Comparison of ENCODE assay signal across 10 mouse cellular contexts in the genomic region with DNA sequence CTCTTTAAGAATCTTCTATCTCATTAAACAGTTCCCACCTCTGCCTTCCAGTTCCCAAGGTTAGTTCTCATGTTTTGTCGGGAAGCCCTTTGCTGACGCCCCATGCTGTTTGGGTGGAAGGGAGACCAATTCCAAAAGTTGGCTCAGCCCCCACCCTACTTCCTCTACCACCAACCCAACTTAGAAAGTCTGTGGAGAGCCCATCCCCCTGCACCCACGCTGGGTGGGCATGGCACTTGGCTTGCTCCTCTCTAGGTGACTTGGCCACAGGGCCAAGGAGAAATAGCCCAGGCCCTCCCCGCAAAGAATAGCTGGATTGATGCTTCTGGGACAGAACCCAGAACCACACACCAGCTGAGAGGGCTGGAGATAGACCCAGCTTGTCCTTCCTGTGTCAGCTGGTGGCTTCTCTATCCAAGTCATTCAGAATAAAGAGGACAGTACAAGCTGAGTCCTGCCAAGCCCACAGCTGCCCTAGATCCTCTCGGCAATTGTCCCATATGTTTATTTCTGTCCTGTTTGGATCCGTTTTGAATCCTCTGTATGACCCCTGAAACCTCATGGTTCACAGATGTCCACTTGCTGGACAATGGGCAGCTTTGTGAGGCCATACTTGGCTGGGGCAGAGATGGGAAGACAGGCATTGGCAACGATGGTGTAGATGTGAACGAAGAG. TPM values are rescaled to one million over a fixed set of nuclear protein-coding genes. Genes with fewer than 3 reads are reported as not detected.
DNase-seq lines count a peak whose midpoint lies in the region; ATAC-seq and TF ChIP-seq lines count a peak whose summit lies in the region.
"Had no signal": no experiment of that assay in that cellular context is flagged by ENCODE, and none has a peak within 500 bp of the region (broad histone marks: within the 10 kb centered on the region; RNA-seq: fewer than 3 reads in every experiment).

No protein-coding gene starts in this region.

- H3K4me1 ChIP-seq in lung, postnatal 0 days (ENCODE audit: insufficient read depth, low read depth, low read length): no peaks in the 10 kb centered on the region; the same call in 1 of the 2 replicates
- H3K4me1 ChIP-seq in liver, postnatal 0 days (ENCODE audit: insufficient read depth): peaks cover 54% of the 10 kb centered on the region
- no peaks in the 10 kb centered on the region for H3K4me1 ChIP-seq in midbrain, embryonic 10.5 days

- no peak overlapping the region for H3K27ac ChIP-seq in lung, postnatal 0 days (ENCODE audit: low read length)
- H3K27ac ChIP-seq in liver, postnatal 0 days (ENCODE audit: low read depth): no peak overlapping the region
- H3K27ac ChIP-seq in midbrain, embryonic 10.5 days (replicated peaks): no peak overlapping the region

- no peaks in the 10 kb centered on the region for H3K27me3 ChIP-seq in lung, postnatal 0 days (replicated peaks; ENCODE audit: insufficient read depth, low read length)
- H3K27me3 ChIP-seq in liver, postnatal 0 days (ENCODE audit: insufficient read depth, low read length): no peaks in the 10 kb centered on the region
- peaks cover 21% of the 10 kb centered on the region for H3K27me3 ChIP-seq in midbrain, embryonic 10.5 days (ENCODE audit: low read depth, poor library complexity, severe bottlenecking)

- no peak for TF ChIP-seq EP300 in lung, postnatal 0 days (IDR thresholded peaks at IDR 0.05)
- no peak for TF ChIP-seq EP300 in liver, postnatal 0 days (IDR thresholded peaks at IDR 0.05; ENCODE audit: low read depth)

- no peaks in the 10 kb centered on the region for H3K36me3 ChIP-seq in lung, postnatal 0 days (ENCODE audit: insufficient read depth, low read length)
- no peaks in the 10 kb centered on the region for H3K36me3 ChIP-seq in liver, postnatal 0 days (replicated peaks; ENCODE audit: insufficient read depth, low read length)
- H3K36me3 ChIP-seq in midbrain, embryonic 10.5 days: no peaks in the 10 kb centered on the region

- H3K9ac ChIP-seq in lung, postnatal 0 days (replicated peaks; ENCODE audit: low read depth): no peak overlapping the region
- H3K9ac ChIP-seq in liver, postnatal 0 days (replicated peaks): no peak overlapping the region

- DNase-seq in gastrocnemius, postnatal 25 days: peak; percentile 39
- no peak for DNase-seq in gastrocnemius, postnatal 4 days (ENCODE audit: low spot score in 2 of 2)
- no peak for DNase-seq in lung, postnatal 0 days (ENCODE audit: low spot score)
- no peak for DNase-seq in lung, postnatal 25 days (ENCODE audit: low spot score)
- peak; percentile 45 to 74 for DNase-seq in layer of hippocampus, adult 18-20 months (ENCODE audit: low spot score in 2 of 2)
- DNase-seq in liver, postnatal 0 days: no peak
- no peak for DNase-seq in midbrain, embryonic 10.5 days (ENCODE audit: low spot score)
- DNase-seq in urinary bladder, postnatal 14 days (ENCODE audit: low spot score): no peak

- H3K4me2 ChIP-seq in lung, postnatal 0 days (replicated peaks; ENCODE audit: low read depth, low read length): no peak overlapping the region
- H3K4me2 ChIP-seq in liver, postnatal 0 days (ENCODE audit: low read depth, low read length): peak overlapping the region; percentile 86

- no peak for TF ChIP-seq CTCF in lung, postnatal 0 days (IDR thresholded peaks at IDR 0.05)
- TF ChIP-seq CTCF in liver, postnatal 0 days (IDR thresholded peaks at IDR 0.05; ENCODE audit: low read depth): no peak

- H3K4me3 ChIP-seq in lung, postnatal 0 days (ENCODE audit: low read depth, low read length): no peak overlapping the region
- no peak overlapping the region for H3K4me3 ChIP-seq in liver, postnatal 0 days (ENCODE audit: low read depth, low read length)
- H3K4me3 ChIP-seq in midbrain, embryonic 10.5 days: no peak overlapping the region

- H3K9me3 ChIP-seq in lung, postnatal 0 days (ENCODE audit: low read length): no peaks in the 10 kb centered on the region
- H3K9me3 ChIP-seq in liver, postnatal 0 days (ENCODE audit: low read length): no peaks in the 10 kb centered on the region
- no peaks in the 10 kb centered on the region for H3K9me3 ChIP-seq in midbrain, embryonic 10.5 days (replicated peaks)

- peak; percentile 13; the same call in 1 of the 2 replicates for ATAC-seq in lung, postnatal 0 days
- no peak for ATAC-seq in liver, postnatal 0 days

- 59% methylated on average over 8 of the region's 8 CpGs for WGBS in lung, postnatal 0 days
- 70% methylated on average over 8 of the region's 8 CpGs for WGBS in liver, postnatal 0 days (ENCODE audit: insufficient replicate concordance)
- 79% methylated on average over 8 of the region's 8 CpGs for WGBS in midbrain, embryonic 10.5 days

RNA-seq across cellular contexts. Expression of a gene that starts 1.6 kb away (rescaled TPM):
- total RNA-seq in gastrocnemius, postnatal 25 days (2021): under 1 TPM; 0.15 to 0.35 TPM
- total RNA-seq in gastrocnemius, postnatal 4 days (2021): 1 to 10 TPM in 1 of 2 experiments, under 1 TPM in 1; 0.88 to 1.1 TPM
- polyA plus RNA-seq in lung, postnatal 0 days (2015; fragmentation: Nextera tagmentation; extraction: Ambion mirVana): 2.7 and 2.8 TPM in 2 replicates
- total RNA-seq in layer of hippocampus, adult 18-20 months (2021): 100 to 1,000 TPM; 103 to 112 TPM
- 2.8 and 3.1 TPM in 2 replicates for polyA plus RNA-seq in liver, postnatal 0 days (2015; fragmentation: Nextera tagmentation; extraction: Ambion mirVana)
- 0.41 and 0.52 TPM in 2 replicates for polyA plus RNA-seq in midbrain, embryonic 10.5 days (2016; fragmentation: Nextera tagmentation; extraction: Ambion mirVana)

RNA-seq across cellular contexts. Expression of a gene that starts 8.6 kb away (rescaled TPM):
- total RNA-seq in gastrocnemius, postnatal 25 days (2021): 10 to 100 TPM; 35.1 to 35.7 TPM
- total RNA-seq in gastrocnemius, postnatal 4 days (2021): 10 to 100 TPM; 58.3 to 58.8 TPM
- 63.6 and 66.5 TPM in 2 replicates for polyA plus RNA-seq in lung, postnatal 0 days (2015; fragmentation: Nextera tagmentation; extraction: Ambion mirVana)
- 10 to 100 TPM; 65.9 to 66.8 TPM for total RNA-seq in layer of hippocampus, adult 18-20 months (2021)
- 50.5 and 56.0 TPM in 2 replicates for polyA plus RNA-seq in liver, postnatal 0 days (2015; fragmentation: Nextera tagmentation; extraction: Ambion mirVana)
- 105 and 107 TPM in 2 replicates for polyA plus RNA-seq in midbrain, embryonic 10.5 days (2016; fragmentation: Nextera tagmentation; extraction: Ambion mirVana)

RNA-seq across cellular contexts. Expression of a gene that starts 26.8 kb away (rescaled TPM):
- total RNA-seq in gastrocnemius, postnatal 25 days (2021): not detected
- total RNA-seq in gastrocnemius, postnatal 4 days (2021): not detected
- polyA plus RNA-seq in lung, postnatal 0 days (2015; fragmentation: Nextera tagmentation; extraction: Ambion mirVana): not detected in 2 replicates
- not detected for total RNA-seq in layer of hippocampus, adult 18-20 months (2021)
- not detected in 2 replicates for polyA plus RNA-seq in liver, postnatal 0 days (2015; fragmentation: Nextera tagmentation; extraction: Ambion mirVana)
- not detected in 2 replicates for polyA plus RNA-seq in midbrain, embryonic 10.5 days (2016; fragmentation: Nextera tagmentation; extraction: Ambion mirVana)
- total RNA-seq: hematopoietic stem cell, adult 5-6 weeks; left cerebral cortex, postnatal 10 days had no signal

RNA-seq across cellular contexts. Expression of a gene that starts 41.5 kb away (rescaled TPM):
- total RNA-seq in gastrocnemius, postnatal 25 days (2021): 1 to 10 TPM in 1 of 2 experiments, under 1 TPM in 1; 0.72 to 1.5 TPM
- total RNA-seq in gastrocnemius, postnatal 4 days (2021): 10 to 100 TPM; 15.3 to 18.7 TPM
- polyA plus RNA-seq in lung, postnatal 0 days (2015; fragmentation: Nextera tagmentation; extraction: Ambion mirVana): 3.1 and 5.0 TPM in 2 replicates
- total RNA-seq in layer of hippocampus, adult 18-20 months (2021): 1 to 10 TPM in 1 of 2 experiments, under 1 TPM in 1; 0.79 to 1.2 TPM
- polyA plus RNA-seq in liver, postnatal 0 days (2015; fragmentation: Nextera tagmentation; extraction: Ambion mirVana): 14.0 and 15.9 TPM in 2 replicates
- 24.2 and 28.1 TPM in 2 replicates for polyA plus RNA-seq in midbrain, embryonic 10.5 days (2016; fragmentation: Nextera tagmentation; extraction: Ambion mirVana)

RNA-seq across cellular contexts. Expression of a gene that starts 43.9 kb away (rescaled TPM):
- not detected for total RNA-seq in gastrocnemius, postnatal 25 days (2021)
- not detected for total RNA-seq in gastrocnemius, postnatal 4 days (2021)
- not detected in 2 replicates for polyA plus RNA-seq in lung, postnatal 0 days (2015; fragmentation: Nextera tagmentation; extraction: Ambion mirVana)
- total RNA-seq in layer of hippocampus, adult 18-20 months (2021): under 1 TPM in 1 of 2 experiments, not detected in 1; 0.68 TPM
- polyA plus RNA-seq in liver, postnatal 0 days (2015; fragmentation: Nextera tagmentation; extraction: Ambion mirVana): not detected in 2 replicates
- polyA plus RNA-seq in midbrain, embryonic 10.5 days (2016; fragmentation: Nextera tagmentation; extraction: Ambion mirVana): not detected in 2 replicates
- total RNA-seq: hematopoietic stem cell, adult 5-6 weeks had no signal

Comparison
In these comparisons a context has a peak if more than half of its experiments do, and no peak if none do; other contexts are left out.
1. DNase-seq: peak in gastrocnemius, postnatal 25 days (single experiment) and layer of hippocampus, adult 18-20 months (2 of 2); none in gastrocnemius, postnatal 4 days (0 of 2), lung, postnatal 0 days (single experiment), lung, postnatal 25 days (single experiment), liver, postnatal 0 days (single experiment), midbrain, embryonic 10.5 days (single experiment) and urinary bladder, postnatal 14 days (single experiment).
2. RNA of a gene that starts 1.6 kb away (total RNA-seq): 103 to 112 TPM in layer of hippocampus, adult 18-20 months; 0.88 to 1.1 TPM in gastrocnemius, postnatal 4 days and 0.15 to 0.35 TPM in gastrocnemius, postnatal 25 days; every median in the first group is over 10 times any median in the second.